21 mouse cellular contexts compared by ENCODE assay signal in the genomic region with DNA sequence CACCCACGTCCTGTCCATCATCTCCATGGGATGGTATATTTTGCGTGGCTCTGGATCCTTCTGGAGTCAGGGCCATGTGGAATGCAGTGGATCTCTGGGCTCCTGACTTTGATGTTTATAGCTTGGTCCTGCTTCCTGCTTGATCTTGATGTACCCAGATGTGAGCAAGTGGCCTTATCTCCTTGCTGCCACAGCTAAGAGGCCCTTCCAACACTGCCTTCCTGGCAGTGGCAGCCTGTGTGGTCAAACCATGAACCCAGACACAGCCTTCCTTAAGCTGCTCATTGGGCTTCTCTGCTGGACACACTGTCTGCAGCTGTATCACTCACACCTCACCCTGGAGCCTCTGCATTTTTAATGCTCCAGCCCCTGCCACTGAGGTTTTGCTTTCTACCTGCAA. TPM values are rescaled to one million over a fixed set of nuclear protein-coding genes. Genes with fewer than 3 reads are reported as not detected.
DNase-seq lines count a peak whose midpoint lies in the region; ATAC-seq and TF ChIP-seq lines count a peak whose summit lies in the region.
"Had no signal": no experiment of that assay in that cellular context is flagged by ENCODE, and none has a peak within 500 bp of the region (broad histone marks: within the 10 kb centered on the region; RNA-seq: fewer than 3 reads in every experiment).

No protein-coding gene starts in this region.

- H3K4me3 ChIP-seq in kidney, embryonic 14.5 days (ENCODE audit: low read length): no peak overlapping the region
- H3K4me3 ChIP-seq in lung, postnatal 0 days (ENCODE audit: low read depth, low read length): no peak overlapping the region
- H3K4me3 ChIP-seq in limb, embryonic 12.5 days (replicated peaks): no peak overlapping the region
- H3K4me3 ChIP-seq: heart, adult 2 months; hindbrain, embryonic 15.5 days; intestine, embryonic 15.5 days; midbrain, embryonic 10.5 days; neural tube, embryonic 12.5 days had no signal

- H3K4me2 ChIP-seq in kidney, embryonic 14.5 days (replicated peaks; ENCODE audit: low read depth, low read length): no peak overlapping the region
- H3K4me2 ChIP-seq in lung, postnatal 0 days (replicated peaks; ENCODE audit: low read depth, low read length): no peak overlapping the region
- H3K4me2 ChIP-seq in limb, embryonic 12.5 days: no peak overlapping the region
- H3K4me2 ChIP-seq: hindbrain, embryonic 15.5 days; intestine, embryonic 15.5 days; neural tube, embryonic 12.5 days had no signal

- no peak for TF ChIP-seq CTCF in lung, postnatal 0 days (IDR thresholded peaks at IDR 0.05)

- no peak for TF ChIP-seq EP300 in lung, postnatal 0 days (IDR thresholded peaks at IDR 0.05)

- no peak overlapping the region for H3K9ac ChIP-seq in kidney, embryonic 14.5 days (ENCODE audit: low read depth, low read length)
- no peak overlapping the region for H3K9ac ChIP-seq in lung, postnatal 0 days (replicated peaks; ENCODE audit: low read depth)
- no peak overlapping the region for H3K9ac ChIP-seq in limb, embryonic 12.5 days (replicated peaks)
- H3K9ac ChIP-seq: hindbrain, embryonic 15.5 days; intestine, embryonic 15.5 days; neural tube, embryonic 12.5 days had no signal

- WGBS in kidney, embryonic 14.5 days: 61% methylated on average over 2 of the region's 2 CpGs
- WGBS in lung, postnatal 0 days: 68% methylated on average over 2 of the region's 2 CpGs
- WGBS in limb, embryonic 12.5 days: 42% methylated on average over 2 of the region's 2 CpGs

- H3K36me3 ChIP-seq in kidney, embryonic 14.5 days (ENCODE audit: control insufficient read depth, insufficient read depth, low read length): no peaks in the 10 kb centered on the region
- no peaks in the 10 kb centered on the region for H3K36me3 ChIP-seq in lung, postnatal 0 days (ENCODE audit: insufficient read depth, low read length)
- no peaks in the 10 kb centered on the region for H3K36me3 ChIP-seq in limb, embryonic 12.5 days
- H3K36me3 ChIP-seq: hindbrain, embryonic 15.5 days; intestine, embryonic 15.5 days; midbrain, embryonic 10.5 days; neural tube, embryonic 12.5 days had no signal

- H3K27ac ChIP-seq in kidney, embryonic 14.5 days (ENCODE audit: low read depth, low read length): no peak overlapping the region
- H3K27ac ChIP-seq in lung, postnatal 0 days (ENCODE audit: low read length): no peak overlapping the region
- H3K27ac ChIP-seq in limb, embryonic 12.5 days: peak overlapping the region; percentile 37; the same call in 1 of the 2 replicates
- H3K27ac ChIP-seq: heart, adult 2 months; hindbrain, embryonic 15.5 days; intestine, embryonic 15.5 days; midbrain, embryonic 10.5 days; neural tube, embryonic 12.5 days had no signal

- intact Hi-C loops in left cerebral cortex, postnatal 4 days (cut with DNase I): no loop called here

- no peak for DNase-seq in kidney, postnatal 4 days
- no peak for DNase-seq in lung, postnatal 0 days (ENCODE audit: low spot score)
- DNase-seq in lung, postnatal 25 days (ENCODE audit: low spot score): no peak
- DNase-seq in frontal cortex, postnatal 25 days (ENCODE audit: low spot score in 2 of 2): no peak
- DNase-seq in left cerebral cortex, postnatal 4 days: no peak
- DNase-seq: adrenal gland, postnatal 25 days; cerebellum, adult 11 months; cerebellum, postnatal 25 days; gastrocnemius, postnatal 14 days; heart, adult 2 months; heart, postnatal 4 days; kidney, adult 9 months; lung, postnatal 10 days had no signal

- 0 out of 2 replicates have a peak, but pooled peaks cover 6% of the 10 kb centered on the region for H3K4me1 ChIP-seq in kidney, embryonic 14.5 days (ENCODE audit: control insufficient read depth, insufficient read depth, low read length)
- no peaks in the 10 kb centered on the region for H3K4me1 ChIP-seq in lung, postnatal 0 days (ENCODE audit: insufficient read depth, low read depth, low read length)
- H3K4me1 ChIP-seq in limb, embryonic 12.5 days (replicated peaks): peaks cover 24% of the 10 kb centered on the region
- H3K4me1 ChIP-seq: intestine, embryonic 15.5 days; neural tube, embryonic 12.5 days had no signal

- no peaks in the 10 kb centered on the region for H3K9me3 ChIP-seq in kidney, embryonic 14.5 days (ENCODE audit: control insufficient read depth, low read length)
- H3K9me3 ChIP-seq in lung, postnatal 0 days (ENCODE audit: low read length): no peaks in the 10 kb centered on the region
- no peaks in the 10 kb centered on the region for H3K9me3 ChIP-seq in limb, embryonic 12.5 days
- H3K9me3 ChIP-seq: hindbrain, embryonic 15.5 days; intestine, embryonic 15.5 days; midbrain, embryonic 10.5 days; neural tube, embryonic 12.5 days had no signal

- ATAC-seq in kidney, embryonic 14.5 days (ENCODE audit: low FRiP score, low TSS enrichment): 0 out of 2 replicates have a peak, but pooled peaks have one; percentile 21
- peak; percentile 20 for ATAC-seq in lung, postnatal 0 days
- no peak for ATAC-seq in limb, embryonic 12.5 days (ENCODE audit: insufficient number of reproducible peaks, insufficient read depth, low FRiP score, low TSS enrichment, low read depth)
- ATAC-seq in megakaryocyte-erythroid progenitor cell, adult 5-6 weeks (replicated peaks; ENCODE audit: low FRiP score, low TSS enrichment, poor library complexity, severe bottlenecking): peak; percentile 46; the same call in 1 of the 2 replicates
- ATAC-seq: intestine, embryonic 15.5 days had no signal

- no peaks in the 10 kb centered on the region for H3K27me3 ChIP-seq in kidney, embryonic 14.5 days (ENCODE audit: control insufficient read depth, insufficient read depth, low read length)
- H3K27me3 ChIP-seq in lung, postnatal 0 days (replicated peaks; ENCODE audit: insufficient read depth, low read length): no peaks in the 10 kb centered on the region
- no peaks in the 10 kb centered on the region for H3K27me3 ChIP-seq in limb, embryonic 12.5 days
- H3K27me3 ChIP-seq: CH12.LX; hindbrain, embryonic 15.5 days; intestine, embryonic 15.5 days; neural tube, embryonic 12.5 days had no signal

RNA-seq across cellular contexts. Expression of gene Birc3, which starts 30.3 kb away (rescaled TPM):
- 3.7 and 6.5 TPM in 2 replicates for polyA plus RNA-seq in kidney, embryonic 14.5 days (2014; fragmentation: Nextera tagmentation; extraction: Ambion mirVana)
- 23.2 and 31.4 TPM in 2 replicates for polyA plus RNA-seq in lung, postnatal 0 days (2015; fragmentation: Nextera tagmentation; extraction: Ambion mirVana)
- 6.8 and 7.9 TPM in 2 replicates for polyA plus RNA-seq in limb, embryonic 12.5 days (2016; fragmentation: Nextera tagmentation; extraction: Ambion mirVana)
- 6.8 and 8.8 TPM in 2 replicates for total RNA-seq in megakaryocyte-erythroid progenitor cell, adult 5-6 weeks (2014; fragmentation: Nextera tagmentation)
- total RNA-seq in megakaryocyte-erythroid progenitor cell, adult 5-6 weeks (2017): 9.9 and 33.6 TPM in 2 replicates
- 1 to 10 TPM; 1.8 to 3.4 TPM for total RNA-seq in left cerebral cortex, postnatal 4 days (2021)
